In genomic region chr2:167368328-167368727, GRCm38 (mm10) we compare ENCODE assay signal across 9 mouse cellular contexts. TPM values are rescaled to one million over a fixed set of nuclear protein-coding genes. Genes with fewer than 3 reads are reported as not detected.
DNase-seq lines count a peak whose midpoint lies in the region; ATAC-seq and TF ChIP-seq lines count a peak whose summit lies in the region.
"Had no signal": no experiment of that assay in that cellular context is flagged by ENCODE, and none has a peak within 500 bp of the region (broad histone marks: within the 10 kb centered on the region; RNA-seq: fewer than 3 reads in every experiment).

No protein-coding gene starts in this region.

- peak; percentile 47 for DNase-seq in kidney, adult 2 months
- peak; percentile 89 for DNase-seq in ZHBTc4 (ENCODE audit: low read depth, low spot score)
- peak; percentile 81 for DNase-seq in lung, postnatal 25 days (ENCODE audit: low spot score)
- peak; percentile 78 to 90 for DNase-seq in thymus, adult 18-20 months
- DNase-seq in cerebellum, postnatal 4 days (ENCODE audit: low spot score in 2 of 2), result no peak
- no peak for DNase-seq in adrenal gland, postnatal 4 days (ENCODE audit: low spot score in 2 of 2)

- no peak for ATAC-seq in kidney, embryonic 14.5 days (ENCODE audit: low FRiP score, low TSS enrichment)
- ATAC-seq in erythroid progenitor cell, adult 5-6 weeks (replicated peaks; ENCODE audit: low FRiP score, poor library complexity, severe bottlenecking), result no peak

- TF ChIP-seq CTCF in kidney, adult 2 months (conservative IDR thresholded peaks at IDR 0.05; ENCODE audit: insufficient read depth, insufficient read length, low read depth, low read length), result no peak

- WGBS in kidney, adult 2 months, result 69% methylated on average over 9 of the region's 9 CpGs
- WGBS in kidney, embryonic 14.5 days, result 78% methylated on average over 9 of the region's 9 CpGs

- H3K27me3 ChIP-seq in kidney, adult 2 months (replicated peaks; ENCODE audit: control insufficient read depth, insufficient read depth, low read length), result no peaks in the 10 kb centered on the region
- H3K27me3 ChIP-seq in kidney, embryonic 14.5 days (ENCODE audit: control insufficient read depth, insufficient read depth, low read length), result no peaks in the 10 kb centered on the region

- no peak overlapping the region for H3K27ac ChIP-seq in kidney, adult 2 months (ENCODE audit: insufficient read depth, low read depth, low read length)
- no peak overlapping the region for H3K27ac ChIP-seq in kidney, embryonic 14.5 days (ENCODE audit: low read depth, low read length)
- H3K27ac ChIP-seq: hindbrain, embryonic 10.5 days had no signal

- TF ChIP-seq POLR2A in kidney, adult 2 months (IDR thresholded peaks at IDR 0.05; ENCODE audit: low read depth, low read length), result no peak

- H3K4me2 ChIP-seq in kidney, embryonic 14.5 days (replicated peaks; ENCODE audit: low read depth, low read length), result no peak overlapping the region

- no peak overlapping the region for H3K4me3 ChIP-seq in kidney, adult 2 months (ENCODE audit: insufficient read depth, low read depth, low read length)
- no peak overlapping the region for H3K4me3 ChIP-seq in kidney, embryonic 14.5 days (ENCODE audit: low read length)
- H3K4me3 ChIP-seq: hindbrain, embryonic 10.5 days had no signal

- H3K4me1 ChIP-seq in kidney, adult 2 months (ENCODE audit: control insufficient read depth, insufficient read depth, low read length), result no peaks in the 10 kb centered on the region
- H3K4me1 ChIP-seq in kidney, embryonic 14.5 days (ENCODE audit: control insufficient read depth, insufficient read depth, low read length), result no peaks in the 10 kb centered on the region

- H3K9me3 ChIP-seq in kidney, embryonic 14.5 days (ENCODE audit: control insufficient read depth, low read length), result 0 out of 2 replicates have a peak, but pooled peaks cover 3% of the 10 kb centered on the region

- no peak overlapping the region for H3K9ac ChIP-seq in kidney, embryonic 14.5 days (ENCODE audit: low read depth, low read length)

- H3K36me3 ChIP-seq in kidney, adult 2 months (ENCODE audit: control insufficient read depth, insufficient read depth, low read length), result no peaks in the 10 kb centered on the region
- no peaks in the 10 kb centered on the region for H3K36me3 ChIP-seq in kidney, embryonic 14.5 days (ENCODE audit: control insufficient read depth, insufficient read depth, low read length)
- H3K36me3 ChIP-seq: hindbrain, embryonic 10.5 days had no signal

RNA-seq across cellular contexts. Expression of gene B4galt5, which starts 19.3 kb away (rescaled TPM):
- polyA plus RNA-seq in kidney, adult 2 months (2012; rRNA removed), result 51.5 and 54.2 TPM in 2 replicates
- polyA plus RNA-seq in kidney, embryonic 14.5 days (2014; fragmentation: Nextera tagmentation; extraction: Ambion mirVana), result 12.2 and 13.1 TPM in 2 replicates
- total RNA-seq in adrenal gland, postnatal 4 days (2021), result 100 to 1,000 TPM in 1 of 2 experiments, 10 to 100 TPM in 1; 86.1 to 102 TPM
- total RNA-seq in erythroid progenitor cell, adult 5-6 weeks (2015; ENCODE audit: low replicate concordance), result 4.7 and 7.5 TPM in 2 replicates
- 13.3 and 29.0 TPM in 2 replicates for total RNA-seq in erythroid progenitor cell, adult 5-6 weeks (2017; ENCODE audit: low replicate concordance)

RNA-seq across cellular contexts. Expression of gene Slc9a8, which starts 53.2 kb away (rescaled TPM):
- polyA plus RNA-seq in kidney, adult 2 months (2012; rRNA removed), result 226 and 357 TPM in 2 replicates
- 15.3 and 28.6 TPM in 2 replicates for polyA plus RNA-seq in kidney, embryonic 14.5 days (2014; fragmentation: Nextera tagmentation; extraction: Ambion mirVana)
- 10 to 100 TPM; 60.0 to 63.9 TPM for total RNA-seq in adrenal gland, postnatal 4 days (2021)
- 49.0 and 56.6 TPM in 2 replicates for total RNA-seq in erythroid progenitor cell, adult 5-6 weeks (2015; ENCODE audit: low replicate concordance)
- 37.7 and 38.0 TPM in 2 replicates for total RNA-seq in erythroid progenitor cell, adult 5-6 weeks (2017; ENCODE audit: low replicate concordance)

Comparison
In these comparisons a context has a peak if more than half of its experiments do, and no peak if none do; other contexts are left out.
1. DNase-seq: peak in kidney, adult 2 months (single experiment), ZHBTc4 (single experiment), lung, postnatal 25 days (single experiment) and thymus, adult 18-20 months (2 of 2); none in cerebellum, postnatal 4 days (0 of 2) and adrenal gland, postnatal 4 days (0 of 2).